Mouse (Mus musculus): Measurements from ENCODE around the gene Capn8. TPM values are rescaled to one million over a fixed set of nuclear protein-coding genes. Genes with fewer than 3 reads are reported as not detected.

The Capn8 gene
- polyA plus RNA-seq, 1 experiment from 2014 or later, result 0.29 TPM

DNA sequence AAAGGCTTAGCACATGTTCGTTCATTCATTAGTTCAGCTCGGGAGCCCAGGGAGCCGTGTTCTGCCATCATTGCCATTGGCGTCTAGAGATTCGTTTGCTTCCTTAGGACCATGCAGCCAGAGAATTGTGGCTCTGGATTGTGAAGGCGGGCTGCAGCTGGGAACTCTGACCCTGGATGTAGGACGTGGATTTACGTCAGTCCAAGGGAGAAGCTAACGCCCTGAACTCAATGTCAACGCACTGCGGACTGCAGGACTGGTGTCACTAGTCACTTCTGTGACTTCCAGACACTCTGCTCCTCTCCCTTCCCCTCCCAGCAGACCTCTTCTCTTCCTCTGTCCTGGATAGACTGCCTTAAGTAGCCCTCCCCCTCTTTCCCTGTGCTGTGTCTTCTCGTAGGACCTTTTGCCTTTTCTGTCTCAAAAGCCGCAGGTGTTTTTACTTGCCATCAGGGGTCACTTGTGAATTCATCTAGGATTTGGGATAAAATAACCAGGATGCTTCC lies 37.5 kb upstream of the Capn8 start:
- Histone ChIP-seq H3K27me3 (peaks cover 16% of the 10 kb centered on the region; the same call in 1 of the 2 replicates), H3K4me2 (0 out of 2 replicates have a peak overlapping the region, but pooled peaks have one; percentile 44), H3K9me3 (no peaks in the 10 kb centered on the region), H3K4me1 (replicated peaks) (peaks cover 18% of the 10 kb centered on the region), H3K36me3 (no peaks in the 10 kb centered on the region), H3K4me3 (no peak overlapping the region), H3K27ac (replicated peaks) (no peak overlapping the region), H3K9ac (no peak overlapping the region)
- no peak for ATAC-seq (ENCODE audit: low read depth)
- 49% methylated on average over 13 of the region's 13 CpGs for WGBS

DNA sequence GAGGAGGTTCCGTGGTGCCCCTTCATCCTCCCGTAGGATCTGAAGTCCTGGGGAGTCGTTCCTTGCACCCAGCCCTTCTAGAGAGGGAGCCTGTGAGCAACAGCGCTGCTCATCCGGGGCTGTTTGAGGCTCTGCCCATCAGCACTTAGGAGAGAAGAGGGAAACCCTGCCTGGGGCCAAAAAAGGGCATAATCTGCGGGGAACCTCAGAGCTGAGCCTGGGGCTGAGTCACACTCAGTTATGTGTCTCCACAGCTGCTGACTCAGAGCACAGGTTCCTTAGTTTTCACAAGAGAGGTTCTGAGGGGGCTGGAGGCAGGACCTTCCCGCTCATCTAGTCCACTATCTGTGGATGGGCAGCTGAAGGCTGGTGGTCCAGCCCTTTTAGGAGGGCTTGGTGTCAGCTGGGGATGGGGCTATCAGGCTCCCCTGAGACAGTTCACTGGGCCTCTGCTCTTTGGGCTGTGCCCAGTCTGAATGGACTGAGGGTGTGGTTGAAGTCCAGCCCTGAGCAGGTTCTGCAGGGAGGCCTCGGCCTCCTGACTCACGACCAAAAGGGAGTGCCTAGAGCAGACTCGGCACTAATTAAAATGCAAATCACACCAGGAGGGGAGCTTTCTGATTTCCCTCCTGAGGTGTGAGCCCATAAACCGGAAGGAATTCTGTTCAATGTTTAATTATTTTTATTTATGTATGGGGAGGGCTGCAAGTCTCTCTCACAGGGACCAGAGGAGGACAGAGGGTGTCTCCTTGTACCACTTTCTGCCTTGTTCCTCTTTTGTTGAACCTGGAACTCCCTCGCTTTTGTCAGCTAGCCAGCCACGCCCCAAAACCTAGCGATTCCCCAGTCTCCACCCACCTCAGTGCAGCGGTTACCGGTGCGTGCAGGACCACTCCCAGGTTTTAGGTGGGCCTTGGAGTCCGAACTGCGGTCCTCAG lies 36.6 kb upstream of the Capn8 start:
- Histone ChIP-seq H3K9ac (no peak overlapping the region), H3K27ac (replicated peaks) (0 out of 2 replicates have a peak overlapping the region, but pooled peaks have one; percentile 3), H3K27me3 (peaks cover 16% of the 10 kb centered on the region; the same call in 1 of the 2 replicates), H3K36me3 (no peaks in the 10 kb centered on the region), H3K4me3 (no peak overlapping the region), H3K9me3 (no peaks in the 10 kb centered on the region), H3K4me1 (replicated peaks) (peaks cover 18% of the 10 kb centered on the region), H3K4me2 (peak overlapping the region; percentile 44)
- WGBS, result 6% methylated on average over 19 of the region's 19 CpGs
- ATAC-seq (ENCODE audit: low read depth), result peak; percentile 63

- Histone ChIP-seq H3K27me3 (peaks cover 4% of the 10 kb centered on the region; the same call in 1 of the 2 replicates), H3K9me3 (no peaks in the 10 kb centered on the region)
- 83% methylated on average over 3 of the region's 3 CpGs for WGBS
These were observed 31.2 kb upstream of the Capn8 start for GRCm38 (mm10) chr1:182533583-182533982.

DNA sequence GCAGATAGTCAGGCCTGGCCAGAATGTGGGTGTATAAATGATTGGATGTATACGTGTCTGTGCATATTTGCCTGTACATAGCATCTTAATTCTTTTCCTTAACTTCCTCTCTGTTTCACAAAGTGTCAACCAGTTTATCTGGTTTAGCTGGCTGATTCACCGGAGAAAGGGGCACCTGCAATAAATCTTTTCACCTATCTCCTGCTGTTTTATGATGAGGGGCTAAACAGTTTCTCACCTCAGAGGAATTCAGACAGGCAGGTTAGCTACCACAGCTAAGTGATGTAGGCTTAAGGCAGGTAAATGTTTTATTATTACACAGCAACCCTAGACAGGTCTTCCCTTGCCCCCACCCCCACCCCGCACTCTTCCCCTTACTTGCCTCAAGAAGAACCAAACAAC lies 29.7 kb upstream of the Capn8 start:
- H3K4me2 ChIP-seq, result no peak overlapping the region
- H3K27ac ChIP-seq (replicated peaks), result no peak overlapping the region
- no peak for ATAC-seq (ENCODE audit: low read depth)
- no peak overlapping the region for H3K4me3 ChIP-seq
- H3K36me3 ChIP-seq, result no peaks in the 10 kb centered on the region
- WGBS, result 59% methylated on average over 3 of the region's 3 CpGs
- H3K9me3 ChIP-seq, result no peaks in the 10 kb centered on the region
- H3K27me3 ChIP-seq, result peaks cover 4% of the 10 kb centered on the region; the same call in 1 of the 2 replicates
- H3K9ac ChIP-seq, result no peak overlapping the region
- peaks cover 4% of the 10 kb centered on the region for H3K4me1 ChIP-seq (replicated peaks)

More at GRCm38 (mm10) chr1:182533583-182533982, 31.2 kb upstream of the Capn8 start:
- ATAC-seq (ENCODE audit: low read depth), result no peak
- H3K4me1 ChIP-seq (replicated peaks), result peaks cover 2% of the 10 kb centered on the region
- no peak overlapping the region for H3K4me2 ChIP-seq
- H3K4me3 ChIP-seq, result no peak overlapping the region
- H3K27ac ChIP-seq (replicated peaks), result no peak overlapping the region
- no peak overlapping the region for H3K9ac ChIP-seq
- no peaks in the 10 kb centered on the region for H3K36me3 ChIP-seq

GRCm38 (mm10) chr1:182539023-182539940 lies 25.5 kb upstream of the Capn8 start:
- ATAC-seq (ENCODE audit: low read depth), result peak; percentile 89
- peak overlapping the region; percentile 83 for H3K27ac ChIP-seq (replicated peaks)
- no peaks in the 10 kb centered on the region for H3K27me3 ChIP-seq
- peak overlapping the region; percentile 63 for H3K4me2 ChIP-seq
- H3K4me3 ChIP-seq, result peak overlapping the region; percentile 39
- H3K9me3 ChIP-seq, result no peaks in the 10 kb centered on the region
- peak overlapping the region; percentile 83 for H3K9ac ChIP-seq
- WGBS, result 19% methylated on average over 9 of the region's 9 CpGs
- no peaks in the 10 kb centered on the region for H3K36me3 ChIP-seq
- peaks cover 4% of the 10 kb centered on the region for H3K4me1 ChIP-seq (replicated peaks)

GRCm38 (mm10) chr1:182542110-182542509 lies 22.7 kb upstream of the Capn8 start:
- Histone ChIP-seq H3K27me3 (no peaks in the 10 kb centered on the region), H3K4me3 (no peak overlapping the region), H3K9ac (no peak overlapping the region), H3K9me3 (no peaks in the 10 kb centered on the region), H3K27ac (replicated peaks) (no peak overlapping the region), H3K4me1 (replicated peaks) (peaks cover 4% of the 10 kb centered on the region), H3K36me3 (no peaks in the 10 kb centered on the region), H3K4me2 (no peak overlapping the region)
- 73% methylated on average over 5 of the region's 5 CpGs for WGBS
- ATAC-seq (ENCODE audit: low read depth), result no peak

DNA sequence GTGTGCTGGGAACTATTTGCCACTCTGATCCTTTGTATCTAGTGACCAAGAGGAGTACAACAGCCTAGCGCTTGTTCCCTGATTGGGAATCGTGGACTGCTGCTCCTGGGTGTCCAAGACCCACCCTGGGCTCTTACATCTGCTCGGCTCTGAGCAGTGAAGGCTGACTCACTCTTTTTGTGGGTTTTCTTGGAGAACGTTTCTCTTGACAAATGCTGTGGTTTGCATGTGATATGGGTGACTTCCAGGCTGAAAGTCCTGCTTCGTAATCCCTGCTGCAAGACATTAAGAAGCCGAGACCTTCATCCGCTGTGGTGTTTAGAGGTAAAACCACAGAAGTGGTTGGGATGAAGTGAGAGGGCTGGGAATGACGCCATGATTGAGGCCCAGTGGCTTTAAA lies 21.7 kb upstream of the Capn8 start:
- H3K4me3 ChIP-seq, result no peak overlapping the region
- WGBS, result 79% methylated on average over 8 of the region's 8 CpGs
- H3K27me3 ChIP-seq, result no peaks in the 10 kb centered on the region
- H3K4me2 ChIP-seq, result no peak overlapping the region
- no peak for ATAC-seq (ENCODE audit: low read depth)
- H3K9ac ChIP-seq, result no peak overlapping the region
- no peak overlapping the region for H3K27ac ChIP-seq (replicated peaks)
- no peaks in the 10 kb centered on the region for H3K9me3 ChIP-seq
- H3K36me3 ChIP-seq, result no peaks in the 10 kb centered on the region
- peaks cover 4% of the 10 kb centered on the region for H3K4me1 ChIP-seq (replicated peaks)

- no peaks in the 10 kb centered on the region for H3K9me3 ChIP-seq
- H3K4me2 ChIP-seq, result no peak overlapping the region
- no peak for ATAC-seq (ENCODE audit: low read depth)
- peaks cover 3% of the 10 kb centered on the region for H3K4me1 ChIP-seq (replicated peaks)
- 84% methylated on average over 1 of the region's 1 CpGs for WGBS
- no peaks in the 10 kb centered on the region for H3K36me3 ChIP-seq
- no peak overlapping the region for H3K27ac ChIP-seq (replicated peaks)
- H3K27me3 ChIP-seq, result no peaks in the 10 kb centered on the region
- no peak overlapping the region for H3K4me3 ChIP-seq
- no peak overlapping the region for H3K9ac ChIP-seq
These were observed 20.9 kb upstream of the Capn8 start for GRCm38 (mm10) chr1:182543906-182544305.

DNA sequence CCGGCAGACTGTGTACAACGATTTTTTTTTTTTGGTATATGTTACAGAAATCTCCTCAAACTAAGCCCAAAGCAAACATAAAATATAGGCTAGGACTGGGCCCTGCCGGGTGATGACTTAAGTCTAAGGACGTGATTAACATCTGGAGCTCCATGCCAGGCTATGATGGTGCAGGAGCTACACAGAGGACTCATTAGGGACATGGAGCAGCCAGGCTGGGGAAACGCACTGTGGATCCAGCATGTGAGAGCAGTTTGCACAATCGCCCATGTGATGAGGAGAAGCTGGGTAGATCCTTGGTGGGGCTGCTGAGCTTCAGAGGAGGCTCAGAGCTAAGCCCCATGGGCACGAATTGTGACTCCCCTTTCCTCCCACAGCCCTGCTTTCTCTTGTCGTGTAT lies 14.0 kb upstream of the Capn8 start:
- H3K27ac ChIP-seq (replicated peaks), result no peak overlapping the region
- H3K4me1 ChIP-seq (replicated peaks), result no peaks in the 10 kb centered on the region
- no peak overlapping the region for H3K4me3 ChIP-seq
- H3K9ac ChIP-seq, result no peak overlapping the region
- H3K4me2 ChIP-seq, result no peak overlapping the region
- no peaks in the 10 kb centered on the region for H3K27me3 ChIP-seq
- no peaks in the 10 kb centered on the region for H3K36me3 ChIP-seq
- 78% methylated on average over 8 of the region's 8 CpGs for WGBS
- no peaks in the 10 kb centered on the region for H3K9me3 ChIP-seq
- ATAC-seq (ENCODE audit: low read depth), result no peak

DNA sequence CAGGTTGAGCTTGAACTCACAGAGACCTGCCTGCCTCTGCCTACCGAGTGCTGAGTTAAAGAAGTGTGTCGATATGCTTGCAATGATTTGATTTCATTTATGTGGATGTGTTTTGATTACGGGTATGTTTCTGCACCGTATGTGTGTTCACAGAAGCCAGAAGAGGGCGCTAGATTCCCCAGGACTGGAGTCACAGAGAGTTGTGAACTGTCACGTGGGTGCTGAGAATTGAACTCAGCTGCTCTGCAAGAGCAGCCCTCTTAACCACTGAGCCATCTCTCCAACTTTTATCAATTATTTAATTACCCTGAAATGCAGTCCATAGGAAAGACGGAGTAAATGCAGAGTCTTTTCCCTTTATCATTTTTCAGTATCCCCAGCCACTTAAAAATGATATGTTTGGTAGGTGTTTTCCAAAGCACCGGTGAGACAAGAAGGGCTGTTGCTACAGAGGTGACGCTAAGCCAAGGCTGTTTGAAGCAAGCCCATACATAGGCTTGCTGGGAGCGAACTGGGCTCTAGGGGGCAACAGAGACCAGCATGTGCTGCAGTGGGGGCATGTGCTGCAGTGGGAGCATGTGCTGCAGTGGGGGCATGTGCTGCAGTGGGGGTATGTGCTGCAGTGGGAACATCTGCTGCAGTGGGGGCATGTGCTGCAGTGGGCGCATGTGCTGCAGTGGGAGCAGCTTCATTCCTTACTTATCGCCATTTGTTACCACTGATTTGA lies 11.0 kb upstream of the Capn8 start:
- no peak overlapping the region for H3K4me3 ChIP-seq
- H3K27me3 ChIP-seq, result no peaks in the 10 kb centered on the region
- no peak overlapping the region for H3K9ac ChIP-seq
- peak; percentile 52; the same call in 1 of the 2 replicates for ATAC-seq (ENCODE audit: low read depth)
- H3K27ac ChIP-seq (replicated peaks), result no peak overlapping the region
- H3K4me2 ChIP-seq, result no peak overlapping the region
- no peaks in the 10 kb centered on the region for H3K36me3 ChIP-seq
- H3K4me1 ChIP-seq (replicated peaks), result peaks cover 5% of the 10 kb centered on the region; the same call in 1 of the 2 replicates
- no peaks in the 10 kb centered on the region for H3K9me3 ChIP-seq
- WGBS, result 60% methylated on average over 12 of the region's 12 CpGs

DNA sequence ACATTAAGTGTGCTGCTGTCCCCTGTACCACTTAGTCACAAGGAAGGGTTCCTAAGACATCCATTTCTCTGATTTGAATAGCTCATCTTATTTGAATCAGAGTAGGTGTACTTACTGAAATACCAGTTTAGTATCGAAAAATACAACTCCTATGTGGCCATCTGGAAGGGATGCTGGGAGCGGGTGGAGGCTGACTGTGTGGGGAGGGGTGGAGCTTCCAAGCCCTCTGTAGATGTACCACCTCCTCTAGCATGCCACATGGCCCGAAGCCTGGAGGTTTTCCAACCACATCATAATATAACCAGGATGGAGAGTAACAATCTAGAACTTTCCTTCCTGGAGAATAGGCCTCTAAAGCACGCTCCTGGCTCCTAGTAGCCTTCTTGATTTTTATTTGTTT lies 6.5 kb upstream of the Capn8 start:
- Histone ChIP-seq H3K27ac (replicated peaks) (no peak overlapping the region), H3K36me3 (no peaks in the 10 kb centered on the region), H3K4me1 (replicated peaks) (peaks cover 30% of the 10 kb centered on the region), H3K27me3 (no peaks in the 10 kb centered on the region), H3K4me3 (no peak overlapping the region), H3K4me2 (no peak overlapping the region), H3K9me3 (no peaks in the 10 kb centered on the region), H3K9ac (no peak overlapping the region)
- no peak for ATAC-seq (ENCODE audit: low read depth)
- WGBS, result 90% methylated on average over 4 of the region's 4 CpGs

Measured in neural tube, embryonic 13.5 days (tissue).